Mouse (Mus musculus) kidney, adult 2 months (tissue): Measurements from ENCODE around the gene Tlr8.

Source experiments
- CTCF ChIP-seq: fragments of 200-500 bp; conservative IDR thresholded peaks from 2 replicates; pipeline ENCODE4 v1.5.1; 2011; ENCODE audit warnings: low read depth, mild to moderate bottlenecking, control low read depth, low read length, moderate library complexity, mixed read lengths; ENCODE audit not compliant: insufficient read depth, insufficient read length
- POLR2A ChIP-seq: fragments of 200-500 bp; IDR thresholded peaks from one replicate; pipeline ENCODE4 v1.6.1; 2011; ENCODE audit warnings: low read depth, low read length, control low read depth

GRCm38 (mm10) chrX:167227138-167227537, 37.0 kb downstream of the Tlr8 start:
- TF ChIP-seq POLR2A = no peak
- TF ChIP-seq CTCF = no peak
